Mouse (Mus musculus) intestine, embryonic 15.5 days (tissue): ENCODE data around the gene Nhsl2. TPM values are rescaled to one million over a fixed set of nuclear protein-coding genes. Genes with fewer than 3 reads are reported as not detected.

ENCODE experiments used
- ATAC-seq: fragments of 200-750 bp; cut with Nextera tagmentation; 2 replicates; pipeline ENCODE4 v1.8.0; 2017; ENCODE audit warnings: moderate TSS enrichment, moderate library complexity
- H3K27ac ChIP-seq: fragments of 300-500 bp; sonication (generic); 2 replicates; pipeline ENCODE4 v1.5.1; 2015; ENCODE audit warnings: mild to moderate bottlenecking, inconsistent platforms
- H3K27me3 ChIP-seq: fragments of 300-500 bp; sonication (generic); replicated peaks from 2 replicates; pipeline ENCODE4 v1.6.1; 2015; ENCODE audit warnings: inconsistent platforms
- H3K36me3 ChIP-seq: fragments of 300-500 bp; sonication (generic); 2 replicates; pipeline ENCODE4 v1.6.1; 2015; ENCODE audit warnings: inconsistent platforms
- H3K4me1 ChIP-seq: fragments of 300-500 bp; sonication (generic); replicated peaks from 2 replicates; pipeline ENCODE4 v1.6.1; 2015; ENCODE audit warnings: inconsistent platforms
- H3K4me2 ChIP-seq: fragments of 300-500 bp; sonication (generic); replicated peaks from 2 replicates; pipeline ENCODE4 v1.6.1; 2015; ENCODE audit warnings: mild to moderate bottlenecking, inconsistent platforms
- H3K4me3 ChIP-seq: fragments of 300-500 bp; sonication (generic); replicated peaks from 2 replicates; pipeline ENCODE4 v1.5.1; 2015; ENCODE audit warnings: inconsistent platforms
- H3K9ac ChIP-seq: fragments of 300-500 bp; sonication (generic); 2 replicates; pipeline ENCODE4 v1.6.1; 2015; ENCODE audit warnings: inconsistent platforms
- H3K9me3 ChIP-seq: fragments of 300-500 bp; sonication (generic); 2 replicates; pipeline ENCODE4 v1.6.1; 2016; ENCODE audit warnings: inconsistent platforms
- WGBS: fragments of 180-500 bp; shearing (Covaris S2); methylation state at CpG from one replicate; pipeline ENCODE4 v1.1.7; 2015; 5-methylcytosine and 5-hydroxymethylcytosine counted together
- polyA plus RNA-seq: library from polyadenylated mRNA; unstranded; fragments of >200 nt; fragmentation: Nextera tagmentation; extraction: Ambion mirVana; gene quantifications from 2 replicates; pipeline ENCODE4 v1.2.1, GENCODE M21; 2015

The Nhsl2 gene
- polyA plus RNA-seq, 1 experiment from 2014 or later: 10.4 TPM

GRCm38 (mm10) chrX:101876136-101876535 is 27.0 kb downstream of the Nhsl2 start:
- H3K4me1 ChIP-seq: no peaks in the 10 kb centered on the region
- H3K27ac ChIP-seq: no peak overlapping the region
- no peak for ATAC-seq
- 55% methylated on average over 2 of the region's 2 CpGs for WGBS
- H3K4me3 ChIP-seq: no peak overlapping the region
- no peaks in the 10 kb centered on the region for H3K36me3 ChIP-seq
- no peaks in the 10 kb centered on the region; the same call in 1 of the 2 replicates for H3K27me3 ChIP-seq
- no peak overlapping the region for H3K4me2 ChIP-seq
- H3K9me3 ChIP-seq: no peaks in the 10 kb centered on the region
- H3K9ac ChIP-seq: no peak overlapping the region

- no peak overlapping the region for H3K9ac ChIP-seq
- H3K9me3 ChIP-seq: no peaks in the 10 kb centered on the region
These were observed 28.7 kb downstream of the Nhsl2 start for GRCm38 (mm10) chrX:101877840-101878239.

GRCm38 (mm10) chrX:101878546-101878945 is 29.4 kb downstream of the Nhsl2 start:
- peaks cover 3% of the 10 kb centered on the region; the same call in 1 of the 2 replicates for H3K27me3 ChIP-seq
- no peak overlapping the region for H3K27ac ChIP-seq
- no peaks in the 10 kb centered on the region for H3K4me1 ChIP-seq
- no peak for ATAC-seq
- 61% methylated on average over 4 of the region's 4 CpGs for WGBS
- H3K4me3 ChIP-seq: no peak overlapping the region
- no peak overlapping the region for H3K4me2 ChIP-seq
- H3K9me3 ChIP-seq: no peaks in the 10 kb centered on the region
- no peak overlapping the region for H3K9ac ChIP-seq
- no peaks in the 10 kb centered on the region for H3K36me3 ChIP-seq

More at GRCm38 (mm10) chrX:101877840-101878239, 28.7 kb downstream of the Nhsl2 start:
- no peaks in the 10 kb centered on the region for H3K4me1 ChIP-seq
- H3K36me3 ChIP-seq: no peaks in the 10 kb centered on the region
- no peak overlapping the region for H3K4me2 ChIP-seq
- no peak overlapping the region for H3K4me3 ChIP-seq
- WGBS: 80% methylated on average over 4 of the region's 4 CpGs
- H3K27ac ChIP-seq: no peak overlapping the region
- no peak for ATAC-seq
- H3K27me3 ChIP-seq: peaks cover 3% of the 10 kb centered on the region; the same call in 1 of the 2 replicates

GRCm38 (mm10) chrX:101882141-101882751 is 33.1 kb downstream of the Nhsl2 start:
- H3K4me1 ChIP-seq: no peaks in the 10 kb centered on the region
- no peak overlapping the region for H3K9ac ChIP-seq
- H3K27ac ChIP-seq: no peak overlapping the region
- H3K27me3 ChIP-seq: peaks cover 6% of the 10 kb centered on the region
- peak; percentile 43; the same call in 1 of the 2 replicates for ATAC-seq
- no peaks in the 10 kb centered on the region for H3K9me3 ChIP-seq
- H3K4me2 ChIP-seq: no peak overlapping the region
- H3K4me3 ChIP-seq: no peak overlapping the region
- no peaks in the 10 kb centered on the region for H3K36me3 ChIP-seq
- 56% methylated on average over 3 of the region's 3 CpGs for WGBS

- no peaks in the 10 kb centered on the region for H3K4me1 ChIP-seq
- no peak overlapping the region for H3K9ac ChIP-seq
- H3K27me3 ChIP-seq: peaks cover 3% of the 10 kb centered on the region
- ATAC-seq: no peak
- WGBS: 36% methylated on average over 4 of the region's 4 CpGs
- H3K9me3 ChIP-seq: no peaks in the 10 kb centered on the region
- no peak overlapping the region for H3K4me3 ChIP-seq
- no peaks in the 10 kb centered on the region for H3K36me3 ChIP-seq
- H3K4me2 ChIP-seq: no peak overlapping the region
- H3K27ac ChIP-seq: no peak overlapping the region
These were observed 40.2 kb downstream of the Nhsl2 start for GRCm38 (mm10) chrX:101889384-101889783.

GRCm38 (mm10) chrX:101889813-101890469 is 40.8 kb downstream of the Nhsl2 start:
- no peak for ATAC-seq
- no peaks in the 10 kb centered on the region for H3K4me1 ChIP-seq
- WGBS: 84% methylated on average over 4 of the region's 4 CpGs
- peaks cover 3% of the 10 kb centered on the region for H3K27me3 ChIP-seq
- no peaks in the 10 kb centered on the region for H3K36me3 ChIP-seq
- no peak overlapping the region for H3K4me2 ChIP-seq
- H3K4me3 ChIP-seq: no peak overlapping the region
- H3K9ac ChIP-seq: no peak overlapping the region
- H3K27ac ChIP-seq: no peak overlapping the region
- no peaks in the 10 kb centered on the region for H3K9me3 ChIP-seq

- H3K4me2 ChIP-seq: no peak overlapping the region
- no peak for ATAC-seq
- 70% methylated on average over 7 of the region's 7 CpGs for WGBS
- H3K36me3 ChIP-seq: no peaks in the 10 kb centered on the region
- H3K4me3 ChIP-seq: no peak overlapping the region
- no peaks in the 10 kb centered on the region for H3K27me3 ChIP-seq
- no peaks in the 10 kb centered on the region for H3K9me3 ChIP-seq
- H3K27ac ChIP-seq: no peak overlapping the region
- no peak overlapping the region for H3K9ac ChIP-seq
- no peaks in the 10 kb centered on the region for H3K4me1 ChIP-seq
These were observed 44.6 kb downstream of the Nhsl2 start for GRCm38 (mm10) chrX:101893796-101894195.

GRCm38 (mm10) chrX:101898341-101898740 is 49.2 kb downstream of the Nhsl2 start:
- 47% methylated on average over 4 of the region's 4 CpGs for WGBS
- no peak overlapping the region for H3K9ac ChIP-seq
- H3K27me3 ChIP-seq: no peaks in the 10 kb centered on the region
- H3K9me3 ChIP-seq: no peaks in the 10 kb centered on the region
- no peak overlapping the region for H3K4me3 ChIP-seq
- no peaks in the 10 kb centered on the region for H3K4me1 ChIP-seq
- no peak overlapping the region for H3K4me2 ChIP-seq
- no peaks in the 10 kb centered on the region for H3K36me3 ChIP-seq
- no peak overlapping the region for H3K27ac ChIP-seq
- no peak for ATAC-seq

- ATAC-seq: no peak
- Histone ChIP-seq H3K4me2 (no peak overlapping the region), H3K36me3 (no peaks in the 10 kb centered on the region), H3K4me3 (no peak overlapping the region), H3K27me3 (no peaks in the 10 kb centered on the region; the same call in 1 of the 2 replicates), H3K27ac (no peak overlapping the region), H3K9ac (no peak overlapping the region), H3K9me3 (no peaks in the 10 kb centered on the region), H3K4me1 (no peaks in the 10 kb centered on the region)
- 73% methylated on average over 7 of the region's 7 CpGs for WGBS
These were observed 52.8 kb downstream of the Nhsl2 start for GRCm38 (mm10) chrX:101901806-101902490.

GRCm38 (mm10) chrX:101902597-101902996 is 53.4 kb downstream of the Nhsl2 start:
- Histone ChIP-seq H3K9me3 (no peaks in the 10 kb centered on the region), H3K4me1 (no peaks in the 10 kb centered on the region), H3K9ac (no peak overlapping the region), H3K36me3 (no peaks in the 10 kb centered on the region), H3K4me2 (no peak overlapping the region), H3K27me3 (no peaks in the 10 kb centered on the region; the same call in 1 of the 2 replicates), H3K4me3 (no peak overlapping the region), H3K27ac (no peak overlapping the region)
- WGBS: 78% methylated on average over 4 of the region's 4 CpGs
- ATAC-seq: no peak

GRCm38 (mm10) chrX:101907301-101907700 is 58.1 kb downstream of the Nhsl2 start:
- no peak for ATAC-seq
- no peaks in the 10 kb centered on the region; the same call in 1 of the 2 replicates for H3K27me3 ChIP-seq
- H3K9ac ChIP-seq: no peak overlapping the region
- no peak overlapping the region for H3K27ac ChIP-seq
- H3K36me3 ChIP-seq: no peaks in the 10 kb centered on the region
- no peaks in the 10 kb centered on the region for H3K4me1 ChIP-seq
- H3K9me3 ChIP-seq: no peaks in the 10 kb centered on the region
- WGBS: 62% methylated on average over 5 of the region's 5 CpGs
- H3K4me2 ChIP-seq: no peak overlapping the region
- H3K4me3 ChIP-seq: no peak overlapping the region

GRCm38 (mm10) chrX:101929131-101929530 is 79.9 kb downstream of the Nhsl2 start:
- no peak for ATAC-seq
- 82% methylated on average over 2 of the region's 2 CpGs for WGBS
- no peaks in the 10 kb centered on the region for H3K4me1 ChIP-seq
- H3K27me3 ChIP-seq: no peaks in the 10 kb centered on the region; the same call in none of the 2 replicates
- H3K4me3 ChIP-seq: no peak overlapping the region
- no peaks in the 10 kb centered on the region for H3K9me3 ChIP-seq
- H3K36me3 ChIP-seq: no peaks in the 10 kb centered on the region
- no peak overlapping the region for H3K9ac ChIP-seq
- H3K27ac ChIP-seq: no peak overlapping the region
- no peak overlapping the region for H3K4me2 ChIP-seq
